Mouse (Mus musculus) right cerebral cortex, adult 18-20 months (tissue): ENCODE measurements around the gene H2-T3.
"Not testable (repeated sequence)": the region's sequence is repeated elsewhere in the genome, so short reads cannot be mapped to it uniquely, and the experiment has no call there.

Source experiments
- DNase-seq: peaks from one replicate; pipeline ENCODE4 v3.0.0; 2022; ENCODE audit warnings: mixed read lengths

Gene H2-T3

GRCm38 (mm10) chr17:36190169-36190507, at the start of gene H2-T3:
H2-T3 (minus strand) TSS chr17:36190287.
- DNase-seq, result no peak

GRCm38 (mm10) chr17:36237321-36237921, 47.3 kb upstream of the H2-T3 start:
- no peak for DNase-seq

- not testable (repeated sequence) for DNase-seq
Observed at GRCm38 (mm10) chr17:36235300-36235699, 45.2 kb upstream of the H2-T3 start.

- no peak for DNase-seq
Observed at GRCm38 (mm10) chr17:36233572-36233971, 43.5 kb upstream of the H2-T3 start.

- peak; percentile 48 for DNase-seq
Observed at GRCm38 (mm10) chr17:36231318-36231717, 41.2 kb upstream of the H2-T3 start.

- no peak for DNase-seq
Observed at GRCm38 (mm10) chr17:36229046-36229445, 39.0 kb upstream of the H2-T3 start.

GRCm38 (mm10) chr17:36226921-36227320, 36.8 kb upstream of the H2-T3 start:
- no peak for DNase-seq

- no peak for DNase-seq
Observed at GRCm38 (mm10) chr17:36225231-36225824, 35.2 kb upstream of the H2-T3 start.

- DNase-seq, result no peak
Observed at GRCm38 (mm10) chr17:36224451-36224850, 34.4 kb upstream of the H2-T3 start.

GRCm38 (mm10) chr17:36218594-36219155, 28.6 kb upstream of the H2-T3 start:
- DNase-seq, result no peak

- DNase-seq, result no peak
Observed at GRCm38 (mm10) chr17:36215586-36215985, 25.5 kb upstream of the H2-T3 start.

- DNase-seq, result no peak
Observed at GRCm38 (mm10) chr17:36206846-36207245, 16.8 kb upstream of the H2-T3 start.

- DNase-seq, result no peak
Observed at GRCm38 (mm10) chr17:36205862-36206261, 15.8 kb upstream of the H2-T3 start.

GRCm38 (mm10) chr17:36205456-36205855, 15.4 kb upstream of the H2-T3 start:
- no peak for DNase-seq

- DNase-seq, result no peak
Observed at GRCm38 (mm10) chr17:36201851-36202250, 11.8 kb upstream of the H2-T3 start.

GRCm38 (mm10) chr17:36198317-36198716, 8.2 kb upstream of the H2-T3 start:
- no peak for DNase-seq

- no peak for DNase-seq
Observed at GRCm38 (mm10) chr17:36194471-36194870, 4.4 kb upstream of the H2-T3 start.

GRCm38 (mm10) chr17:36193546-36194141, 3.6 kb upstream of the H2-T3 start:
- DNase-seq, result peak; percentile 33

GRCm38 (mm10) chr17:36192371-36192770, 2.3 kb upstream of the H2-T3 start:
- no peak for DNase-seq

- no peak for DNase-seq
Observed at GRCm38 (mm10) chr17:36189491-36190168, 457 bp downstream of the H2-T3 start.

GRCm38 (mm10) chr17:36187540-36187939, 2.5 kb downstream of the H2-T3 start:
- DNase-seq, result no peak

GRCm38 (mm10) chr17:36182212-36182611, 7.9 kb downstream of the H2-T3 start:
- no peak for DNase-seq

- not testable (repeated sequence) for DNase-seq
Observed at GRCm38 (mm10) chr17:36179446-36179845, 10.6 kb downstream of the H2-T3 start.

GRCm38 (mm10) chr17:36178938-36179337, 11.1 kb downstream of the H2-T3 start:
- DNase-seq, result not testable (repeated sequence)
